Mouse (Mus musculus) intestine, postnatal 0 days (tissue): ENCODE data around the gene Sobp. TPM values are rescaled to one million over a fixed set of nuclear protein-coding genes. Genes with fewer than 3 reads are reported as not detected.

Source experiments
- ATAC-seq: fragments of 200-750 bp; cut with Nextera tagmentation; 2 replicates; pipeline ENCODE4 v1.8.0; 2017; ENCODE audit warnings: mild to moderate bottlenecking, moderate TSS enrichment, moderate library complexity
- H3K27ac ChIP-seq: fragments of 300-500 bp; sonication (generic); 2 replicates; pipeline ENCODE4 v1.5.1; 2014; ENCODE audit warnings: mild to moderate bottlenecking, low read depth, low read length, moderate library complexity
- H3K27me3 ChIP-seq: fragments of 300-500 bp; sonication (generic); replicated peaks from 2 replicates; pipeline ENCODE4 v1.6.1; 2014; ENCODE audit warnings: low read length, mixed read lengths; ENCODE audit not compliant: control insufficient read depth, insufficient read depth
- H3K36me3 ChIP-seq: fragments of 300-500 bp; sonication (generic); 2 replicates; pipeline ENCODE4 v1.6.1; 2014; ENCODE audit warnings: mild to moderate bottlenecking, moderate library complexity; ENCODE audit not compliant: control insufficient read depth, insufficient read depth
- H3K4me1 ChIP-seq: fragments of 300-500 bp; sonication (generic); replicated peaks from 2 replicates; pipeline ENCODE4 v1.6.1; 2014; ENCODE audit warnings: antibody characterized with exemption, low read length, mixed read lengths; ENCODE audit not compliant: control insufficient read depth, insufficient read depth
- H3K4me2 ChIP-seq: fragments of 300-500 bp; sonication (generic); replicated peaks from 2 replicates; pipeline ENCODE4 v1.6.1; 2014; ENCODE audit warnings: low read depth, mild to moderate bottlenecking, moderate library complexity
- H3K4me3 ChIP-seq: fragments of 300-500 bp; sonication (generic); 2 replicates; pipeline ENCODE4 v1.5.1; 2014; ENCODE audit warnings: low read depth, low read length
- H3K9ac ChIP-seq: fragments of 300-500 bp; sonication (generic); 2 replicates; pipeline ENCODE4 v1.6.1; 2014; ENCODE audit warnings: mild to moderate bottlenecking, low read depth, low read length
- H3K9me3 ChIP-seq: fragments of 300-500 bp; sonication (generic); 2 replicates; pipeline ENCODE4 v1.6.1; 2016; ENCODE audit warnings: mixed run types; ENCODE audit not compliant: control insufficient read depth
- CTCF ChIP-seq: sonication (generic); IDR thresholded peaks from 2 replicates; pipeline ENCODE4 v1.5.1; 2016; ENCODE audit warnings: low read depth, mild to moderate bottlenecking, control low read depth, antibody characterized with exemption, moderate library complexity
- WGBS: fragments of 180-500 bp; shearing (Covaris S2); extraction: QIAGEN DNeasy Blood & Tissue Kit; methylation state at CpG from one replicate; pipeline ENCODE4 v1.1.7; 2014; 5-methylcytosine and 5-hydroxymethylcytosine counted together
- polyA plus RNA-seq: library from polyadenylated mRNA; unstranded; fragments of >200 nt; fragmentation: Nextera tagmentation; extraction: Ambion mirVana; gene quantifications from 2 replicates; pipeline ENCODE4 v1.2.1, GENCODE M21; 2015

Sobp gene
- polyA plus RNA-seq, 1 experiment from 2014 or later = 0.99 TPM

DNA sequence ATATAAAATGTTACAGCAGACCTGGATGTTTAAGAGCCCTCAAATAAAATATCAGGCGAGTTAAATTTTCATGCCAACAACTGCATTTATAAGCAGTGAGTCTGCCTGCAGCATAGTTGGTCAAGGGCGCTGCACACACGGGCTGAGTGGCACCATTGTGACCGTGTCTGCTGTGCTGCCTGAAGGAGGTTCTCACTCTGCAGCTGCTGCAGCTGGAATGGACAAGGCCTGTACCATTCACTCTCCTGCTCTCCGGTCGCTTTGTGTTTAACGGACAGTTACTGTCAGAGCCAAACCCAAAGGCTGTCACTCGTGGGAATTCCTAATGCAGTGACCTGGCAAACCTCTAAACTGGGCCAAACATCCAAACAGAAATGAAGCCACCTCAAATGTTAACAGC is 101.0 kb downstream of the Sobp start:
- TF ChIP-seq CTCF = no peak
- Histone ChIP-seq H3K4me1 (no peaks in the 10 kb centered on the region), H3K36me3 (no peaks in the 10 kb centered on the region), H3K9me3 (no peaks in the 10 kb centered on the region), H3K27me3 (no peaks in the 10 kb centered on the region), H3K4me3 (no peak overlapping the region), H3K27ac (no peak overlapping the region), H3K4me2 (no peak overlapping the region), H3K9ac (no peak overlapping the region)
- ATAC-seq = no peak
- 64% methylated on average over 8 of the region's 8 CpGs for WGBS

DNA sequence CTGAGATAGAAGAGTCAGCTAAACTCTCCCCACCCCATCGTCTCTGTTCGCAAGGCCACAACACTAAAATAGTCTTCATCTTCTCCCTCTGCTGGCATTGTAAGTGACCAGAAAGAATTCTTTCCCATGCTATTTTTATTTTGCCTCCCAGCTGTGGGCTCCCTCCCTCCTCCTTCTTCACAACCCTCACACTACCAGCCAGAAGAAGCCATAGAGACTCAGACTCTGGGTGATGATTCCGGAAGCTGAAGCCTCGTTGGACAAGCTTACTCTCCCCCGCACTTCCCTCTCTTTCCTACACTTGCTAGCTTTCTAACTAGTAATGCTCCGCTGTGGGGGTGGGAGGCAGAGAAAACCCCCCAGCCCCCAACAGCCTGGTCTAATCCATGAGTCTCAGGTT is 103.4 kb downstream of the Sobp start:
- no peak for ATAC-seq
- TF ChIP-seq CTCF = no peak
- 90% methylated on average over 6 of the region's 6 CpGs for WGBS
- H3K4me3 ChIP-seq = no peak overlapping the region
- H3K36me3 ChIP-seq = no peaks in the 10 kb centered on the region
- H3K27me3 ChIP-seq = no peaks in the 10 kb centered on the region
- no peaks in the 10 kb centered on the region for H3K9me3 ChIP-seq
- H3K4me1 ChIP-seq = no peaks in the 10 kb centered on the region
- no peak overlapping the region for H3K9ac ChIP-seq
- H3K4me2 ChIP-seq = no peak overlapping the region
- no peak overlapping the region for H3K27ac ChIP-seq

DNA sequence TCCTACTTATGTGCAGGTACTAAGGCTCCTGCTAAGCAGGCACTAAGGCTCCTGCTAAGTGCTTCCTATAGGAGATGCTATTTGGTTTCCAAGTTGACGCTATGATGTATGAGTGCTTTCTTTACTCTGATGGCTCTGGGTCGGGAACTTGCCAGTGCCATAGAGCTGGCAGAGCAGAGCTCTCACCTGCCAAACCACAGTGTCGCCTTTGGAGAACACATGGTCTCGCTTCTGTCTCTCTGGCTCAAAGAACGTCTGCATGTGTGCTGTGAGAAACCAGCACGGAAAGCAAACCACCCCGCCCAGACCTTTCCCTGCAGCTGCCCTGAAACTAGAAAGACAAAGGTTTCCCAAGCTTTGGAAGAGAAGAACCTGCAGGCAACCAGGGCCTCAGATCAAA is 109.0 kb downstream of the Sobp start:
- WGBS = 77% methylated on average over 7 of the region's 7 CpGs
- no peaks in the 10 kb centered on the region for H3K27me3 ChIP-seq

DNA sequence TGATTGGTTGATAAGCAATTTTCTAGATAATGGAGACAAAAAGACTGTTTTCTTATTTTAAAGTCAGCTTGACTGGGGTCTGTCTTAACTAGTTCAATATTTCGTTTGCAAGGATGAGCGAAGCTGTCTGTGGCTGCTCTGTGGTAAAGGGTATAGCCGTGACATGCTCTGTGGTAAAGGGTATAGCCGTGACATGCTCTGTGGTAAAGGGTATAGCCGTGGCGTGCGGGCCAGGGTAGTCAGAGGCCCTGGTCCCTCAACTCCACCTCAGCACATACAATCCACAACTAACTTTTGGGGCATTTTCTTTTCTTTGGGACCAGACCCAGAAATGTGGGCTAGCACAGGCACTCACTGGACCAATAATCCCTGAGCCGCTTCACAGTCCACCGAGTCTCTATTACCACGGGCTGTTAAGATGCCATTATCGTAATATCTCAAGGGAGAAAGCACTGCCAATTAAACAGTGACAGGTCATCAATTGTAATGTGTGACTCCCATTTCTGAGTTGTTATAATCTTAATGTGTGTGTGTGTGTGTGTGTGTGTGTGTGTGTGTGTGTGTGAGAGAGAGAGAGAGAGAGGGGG is 112.7 kb downstream of the Sobp start:
- no peak overlapping the region for H3K27ac ChIP-seq
- no peak overlapping the region for H3K9ac ChIP-seq
- no peaks in the 10 kb centered on the region for H3K4me1 ChIP-seq
- no peaks in the 10 kb centered on the region for H3K27me3 ChIP-seq
- 88% methylated on average over 11 of the region's 11 CpGs for WGBS
- no peaks in the 10 kb centered on the region for H3K36me3 ChIP-seq
- no peak for TF ChIP-seq CTCF
- no peak for ATAC-seq
- no peak overlapping the region for H3K4me3 ChIP-seq
- H3K9me3 ChIP-seq = no peaks in the 10 kb centered on the region
- no peak overlapping the region for H3K4me2 ChIP-seq

More for the DNA sequence above, 109.0 kb downstream of the Sobp start:
- TF ChIP-seq CTCF = no peak
- no peak overlapping the region for H3K27ac ChIP-seq
- no peaks in the 10 kb centered on the region for H3K9me3 ChIP-seq
- H3K4me2 ChIP-seq = no peak overlapping the region
- no peaks in the 10 kb centered on the region for H3K36me3 ChIP-seq
- ATAC-seq = no peak
- no peak overlapping the region for H3K4me3 ChIP-seq
- no peaks in the 10 kb centered on the region for H3K4me1 ChIP-seq
- no peak overlapping the region for H3K9ac ChIP-seq

DNA sequence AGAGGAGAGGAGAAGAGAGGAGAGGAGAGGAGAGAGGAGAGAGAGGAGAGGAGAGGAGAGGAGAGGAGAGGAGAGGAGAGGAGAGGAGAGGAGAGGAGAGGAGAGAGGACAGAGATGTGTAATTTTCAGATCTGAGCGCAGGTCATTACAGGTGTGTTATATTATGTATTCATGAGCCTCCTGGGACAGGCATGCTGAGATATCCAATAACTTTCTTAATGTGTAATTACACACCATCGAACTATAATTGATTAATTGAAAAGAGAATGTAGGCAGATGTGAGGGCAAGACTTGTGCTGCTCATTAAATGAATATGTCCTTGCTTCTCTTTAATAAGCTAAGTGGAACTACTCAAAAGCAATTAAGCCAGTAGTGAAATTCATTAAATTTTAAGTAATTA is 118.9 kb downstream of the Sobp start:
- Histone ChIP-seq H3K4me1 (no peaks in the 10 kb centered on the region), H3K4me3 (no peak overlapping the region), H3K27me3 (no peaks in the 10 kb centered on the region), H3K9ac (no peak overlapping the region), H3K27ac (no peak overlapping the region), H3K4me2 (no peak overlapping the region), H3K36me3 (no peaks in the 10 kb centered on the region), H3K9me3 (no peaks in the 10 kb centered on the region)
- TF ChIP-seq CTCF = no peak
- 96% methylated on average over 2 of the region's 2 CpGs for WGBS
- ATAC-seq = no peak

DNA sequence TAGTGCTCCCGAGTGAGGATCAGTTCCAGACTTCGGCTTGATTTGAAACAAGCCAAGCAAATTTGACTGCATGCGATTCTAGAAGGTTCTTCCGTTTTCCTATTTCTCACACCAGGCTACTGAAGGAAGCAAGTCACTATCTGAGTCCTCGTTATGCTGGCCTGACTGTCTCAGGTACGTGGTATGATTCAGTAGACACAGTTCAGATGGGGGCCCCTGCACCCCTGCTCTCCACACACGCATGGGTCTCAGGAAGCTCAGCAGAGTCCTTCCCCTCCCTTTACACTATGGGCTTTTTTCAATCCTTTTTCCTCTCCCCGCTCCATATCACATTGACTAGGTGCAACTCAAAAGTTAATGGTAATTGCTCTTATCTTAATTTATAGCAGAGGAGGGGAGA is 119.6 kb downstream of the Sobp start:
- Histone ChIP-seq H3K9ac (no peak overlapping the region), H3K4me1 (no peaks in the 10 kb centered on the region), H3K27ac (no peak overlapping the region), H3K4me3 (no peak overlapping the region), H3K27me3 (no peaks in the 10 kb centered on the region), H3K4me2 (no peak overlapping the region), H3K36me3 (no peaks in the 10 kb centered on the region), H3K9me3 (no peaks in the 10 kb centered on the region)
- TF ChIP-seq CTCF = no peak
- no peak for ATAC-seq
- WGBS = 67% methylated on average over 8 of the region's 8 CpGs
